In genomic region chr15:100263246-100263905, GRCm38 (mm10) we compare ENCODE assay signal across 11 mouse cellular contexts. TPM values are rescaled to one million over a fixed set of nuclear protein-coding genes. Genes with fewer than 3 reads are reported as not detected.
DNase-seq lines count a peak whose midpoint lies in the region; ATAC-seq and TF ChIP-seq lines count a peak whose summit lies in the region.
"Had no signal": no experiment of that assay in that cellular context is flagged by ENCODE, and none has a peak within 500 bp of the region (broad histone marks: within the 10 kb centered on the region; RNA-seq: fewer than 3 reads in every experiment).

No protein-coding gene starts in this region.

- TF ChIP-seq CTCF in cerebellum, adult 2 months (IDR thresholded peaks at IDR 0.05; ENCODE audit: borderline replicate concordance, insufficient read depth, low read depth, low read length): peak; percentile 39; the same call in 1 of the 2 replicates

- H3K27me3 ChIP-seq in cerebellum, adult 2 months (ENCODE audit: control insufficient read depth, insufficient read depth, low read length): no peaks in the 10 kb centered on the region
- H3K27me3 ChIP-seq: stomach, embryonic 15.5 days had no signal

- H3K4me1 ChIP-seq in cerebellum, adult 2 months (ENCODE audit: control insufficient read depth, insufficient read depth, low read length): no peaks in the 10 kb centered on the region
- H3K4me1 ChIP-seq: stomach, embryonic 15.5 days had no signal

- intact Hi-C loops in left cerebral cortex, postnatal 36 days (cut with DNase I): loop anchor here (5.0 kb wide), 2 partner anchors 114 to 194 kb away; no protein-coding TSS in a partner anchor
- intact Hi-C loops in gastrocnemius, postnatal 36 days (cut with DNase I): loop anchor here (10.0 kb wide), 1 partner anchor 191 kb away; no protein-coding TSS in a partner anchor

- no peak overlapping the region for H3K4me3 ChIP-seq in cerebellum, adult 2 months (replicated peaks; ENCODE audit: insufficient read depth, low read depth, low read length)
- H3K4me3 ChIP-seq: stomach, embryonic 15.5 days had no signal

- WGBS in cerebellum, adult 2 months: 15% methylated on average over 4 of the region's 4 CpGs

- ATAC-seq in common myeloid progenitor, adult 5-6 weeks (replicated peaks; ENCODE audit: low read depth, poor library complexity, severe bottlenecking): peak; percentile 75
- peak; percentile 78 for ATAC-seq in megakaryocyte-erythroid progenitor cell, adult 5-6 weeks (replicated peaks; ENCODE audit: low FRiP score, low TSS enrichment, poor library complexity, severe bottlenecking)

- H3K27ac ChIP-seq in cerebellum, adult 2 months (ENCODE audit: insufficient read depth, low read length): no peak overlapping the region
- H3K27ac ChIP-seq: stomach, embryonic 15.5 days had no signal

- no peak for TF ChIP-seq POLR2A in cerebellum, adult 2 months (IDR thresholded peaks at IDR 0.05; ENCODE audit: borderline replicate concordance, insufficient read depth, low read length)

- DNase-seq in cerebellum, adult 2 months: peak; percentile 23 to 26
- DNase-seq in cerebellum, adult 11 months: no peak
- DNase-seq in left cerebral cortex, adult 11 months (ENCODE audit: low spot score): peak; percentile 12
- no peak for DNase-seq in left cerebral cortex, postnatal 36 days (ENCODE audit: low spot score in 2 of 2)
- no peak for DNase-seq in gastrocnemius, postnatal 36 days
- DNase-seq in ovary, adult 18-20 months (ENCODE audit: low spot score): no peak

RNA-seq across cellular contexts. Expression of gene Tmprss12, which starts 17.3 kb away (rescaled TPM):
- polyA plus RNA-seq in cerebellum, adult 2 months (2012; rRNA removed): not detected in 2 replicates
- total RNA-seq in left cerebral cortex, postnatal 36 days (2021): not detected
- not detected in 2 replicates for total RNA-seq in common myeloid progenitor, adult 5-6 weeks (2017)
- total RNA-seq in megakaryocyte-erythroid progenitor cell, adult 5-6 weeks (2014; fragmentation: Nextera tagmentation): not detected in 2 replicates
- not detected in 2 replicates for total RNA-seq in megakaryocyte-erythroid progenitor cell, adult 5-6 weeks (2017)
- total RNA-seq in gastrocnemius, postnatal 36 days (2021): not detected
- polyA plus RNA-seq: gonadal fat pad, adult 2 months; liver, embryonic 16.5 days had no signal

RNA-seq across cellular contexts. Expression of gene Atf1, which starts 35.8 kb away (rescaled TPM):
- polyA plus RNA-seq in cerebellum, adult 2 months (2012; rRNA removed): 16.8 and 18.4 TPM in 2 replicates
- total RNA-seq in left cerebral cortex, postnatal 36 days (2021): 10 to 100 TPM; 14.0 to 20.8 TPM
- 77.0 and 94.4 TPM in 2 replicates for total RNA-seq in common myeloid progenitor, adult 5-6 weeks (2017)
- 82.7 and 87.7 TPM in 2 replicates for total RNA-seq in megakaryocyte-erythroid progenitor cell, adult 5-6 weeks (2014; fragmentation: Nextera tagmentation)
- 94.7 and 123 TPM in 2 replicates for total RNA-seq in megakaryocyte-erythroid progenitor cell, adult 5-6 weeks (2017)
- total RNA-seq in gastrocnemius, postnatal 36 days (2021): 10 to 100 TPM; 36.7 to 47.1 TPM

RNA-seq across cellular contexts. Expression of gene Mettl7a1, which starts 40.6 kb away (rescaled TPM):
- polyA plus RNA-seq in cerebellum, adult 2 months (2012; rRNA removed): 50.3 and 50.5 TPM in 2 replicates
- total RNA-seq in left cerebral cortex, postnatal 36 days (2021): 10 to 100 TPM; 29.3 to 32.3 TPM
- 68.5 and 80.8 TPM in 2 replicates for total RNA-seq in common myeloid progenitor, adult 5-6 weeks (2017)
- total RNA-seq in megakaryocyte-erythroid progenitor cell, adult 5-6 weeks (2014; fragmentation: Nextera tagmentation): 38.9 and 45.1 TPM in 2 replicates
- total RNA-seq in megakaryocyte-erythroid progenitor cell, adult 5-6 weeks (2017): 65.6 and 68.2 TPM in 2 replicates
- total RNA-seq in gastrocnemius, postnatal 36 days (2021): 10 to 100 TPM; 27.9 to 31.9 TPM

Comparison
In these comparisons a context has a peak if more than half of its experiments do, and no peak if none do; other contexts are left out.
1. DNase-seq: peak in cerebellum, adult 2 months (2 of 2) and left cerebral cortex, adult 11 months (single experiment); none in cerebellum, adult 11 months (single experiment), left cerebral cortex, postnatal 36 days (0 of 2), gastrocnemius, postnatal 36 days (0 of 2) and ovary, adult 18-20 months (single experiment).